Mouse (Mus musculus): Measurements from ENCODE around the gene Coq8b. TPM values are rescaled to one million over a fixed set of nuclear protein-coding genes. Genes with fewer than 3 reads are reported as not detected.
"Not testable (repeated sequence)": the region's sequence is repeated elsewhere in the genome, so short reads cannot be mapped to it uniquely, and the experiment has no call there.

Gene Coq8b
- polyA plus RNA-seq, 1 experiment from 2014 or later, result 21.4 TPM

DNA sequence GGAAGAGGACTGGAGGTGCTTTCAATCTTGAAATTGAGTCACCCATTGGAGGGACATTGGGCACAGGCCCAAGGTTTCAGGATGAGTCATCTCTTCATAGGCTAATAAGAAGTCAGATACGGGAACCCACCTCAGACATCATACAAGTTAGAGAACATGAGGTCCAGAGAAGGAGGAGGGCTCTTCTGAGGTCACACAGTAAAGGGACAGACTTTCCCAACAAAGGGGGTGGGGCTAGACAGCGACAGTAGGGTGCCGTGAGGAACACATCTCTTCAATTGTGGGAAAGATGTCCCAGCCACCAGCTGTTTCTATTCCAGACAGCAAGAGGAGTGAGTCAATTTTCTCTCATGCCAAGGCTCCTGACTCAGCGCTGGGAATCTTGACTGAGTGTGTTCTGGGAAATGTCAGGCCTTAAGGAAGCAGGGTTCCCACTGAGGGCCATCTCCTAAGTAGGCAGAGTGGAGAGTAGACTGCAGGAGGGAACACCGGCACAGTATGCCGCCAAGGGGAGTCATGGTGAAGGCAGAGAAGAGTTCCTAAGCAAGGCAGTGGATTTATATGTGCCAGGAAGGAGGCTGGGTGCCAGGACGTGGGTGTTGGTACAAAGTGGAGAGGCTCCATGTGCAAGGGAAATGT is 1.0 kb upstream of the Coq8b start:
- no peaks in the 10 kb centered on the region for H3K36me3 ChIP-seq
- ATAC-seq, result no peak
- H3K4me2 ChIP-seq (replicated peaks), result peak overlapping the region; percentile 79
- WGBS, result 54% methylated on average over 7 of the region's 7 CpGs
- H3K27me3 ChIP-seq (replicated peaks), result no peaks in the 10 kb centered on the region
- no peak overlapping the region for H3K9ac ChIP-seq
- H3K4me3 ChIP-seq (replicated peaks), result no peak overlapping the region
- peaks cover 28% of the 10 kb centered on the region for H3K4me1 ChIP-seq (replicated peaks)
- H3K9me3 ChIP-seq, result no peaks in the 10 kb centered on the region
- H3K27ac ChIP-seq, result peak overlapping the region; percentile 56

DNA sequence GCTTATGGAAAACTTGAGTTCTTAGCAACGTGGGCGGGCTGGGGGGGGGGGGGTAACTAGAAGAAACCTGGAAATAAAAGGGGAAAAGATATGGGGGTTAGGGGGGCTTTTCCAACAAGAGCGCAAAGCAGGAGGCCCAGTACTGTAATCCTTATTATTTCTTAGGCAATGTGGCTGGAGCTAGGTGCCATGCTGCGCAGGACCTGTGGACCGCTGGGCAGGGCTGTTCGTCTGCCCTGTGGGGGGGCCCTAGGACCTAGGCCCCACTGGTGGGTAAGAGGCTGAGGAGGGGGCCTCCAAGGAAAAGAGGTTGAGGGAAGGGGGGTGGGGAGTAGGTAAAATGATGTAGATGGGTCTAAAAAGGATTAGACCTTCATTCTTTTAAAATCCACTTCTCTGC is 477 bp downstream of the Coq8b start:
- Histone ChIP-seq H3K9me3 (no peaks in the 10 kb centered on the region), H3K4me3 (replicated peaks) (peak overlapping the region; percentile 66), H3K36me3 (0 out of 2 replicates have a peak, but pooled peaks cover 2% of the 10 kb centered on the region), H3K4me2 (replicated peaks) (peak overlapping the region; percentile 79), H3K4me1 (replicated peaks) (peaks cover 21% of the 10 kb centered on the region), H3K27me3 (replicated peaks) (no peaks in the 10 kb centered on the region), H3K9ac (peak overlapping the region; percentile 59), H3K27ac (peak overlapping the region; percentile 40; the same call in 1 of the 2 replicates)
- 5% methylated on average over 5 of the region's 6 CpGs for WGBS
- peak; percentile 28; the same call in 1 of the 2 replicates for ATAC-seq

DNA sequence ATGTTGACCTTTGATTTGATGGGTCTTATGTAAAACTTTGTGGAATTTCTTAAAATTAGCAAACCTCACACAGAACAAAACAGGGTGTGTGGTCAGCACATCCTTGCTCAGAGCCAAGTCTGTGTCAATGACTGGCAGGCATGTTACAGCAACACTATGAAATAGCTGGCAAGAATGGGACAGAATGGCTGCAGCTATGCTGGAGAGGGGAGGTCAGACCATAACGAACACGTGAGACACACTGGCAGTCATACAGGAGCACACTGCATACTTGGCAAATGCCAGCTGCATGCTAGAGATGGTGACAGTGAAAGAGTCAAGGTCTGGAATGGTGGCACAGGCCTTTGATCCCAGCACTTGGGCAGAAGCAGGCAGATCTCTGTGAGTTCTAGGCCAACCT is 2.9 kb downstream of the Coq8b start:
- no peak overlapping the region for H3K4me2 ChIP-seq (replicated peaks)
- H3K36me3 ChIP-seq, result 0 out of 2 replicates have a peak, but pooled peaks cover 2% of the 10 kb centered on the region
- WGBS, result 89% methylated on average over 2 of the region's 2 CpGs
- peaks cover 16% of the 10 kb centered on the region for H3K4me1 ChIP-seq (replicated peaks)
- H3K4me3 ChIP-seq (replicated peaks), result no peak overlapping the region
- H3K9me3 ChIP-seq, result no peaks in the 10 kb centered on the region
- no peak for ATAC-seq
- H3K27me3 ChIP-seq (replicated peaks), result no peaks in the 10 kb centered on the region
- no peak overlapping the region for H3K9ac ChIP-seq
- no peak overlapping the region for H3K27ac ChIP-seq

DNA sequence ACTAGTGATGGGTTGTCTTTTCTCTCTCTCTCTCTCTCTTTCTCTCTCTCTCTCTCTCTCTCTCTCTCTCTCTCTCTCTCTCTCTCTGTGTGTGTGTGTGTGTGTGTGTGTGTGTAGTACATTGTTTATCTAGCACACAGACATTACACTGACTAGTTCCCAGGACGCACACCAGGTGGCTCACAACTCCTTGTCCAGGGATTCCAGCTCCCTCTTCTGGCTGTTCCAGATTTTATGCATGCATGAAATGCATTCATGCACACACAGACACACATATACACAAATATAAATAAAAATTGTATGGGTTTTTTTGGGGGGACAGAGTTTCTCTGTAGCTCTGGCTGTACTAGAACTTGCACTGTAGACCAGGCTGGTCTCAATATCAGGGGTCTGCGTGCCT is 4.7 kb downstream of the Coq8b start:
- H3K4me2 ChIP-seq (replicated peaks), result no peak overlapping the region
- no peak overlapping the region for H3K27ac ChIP-seq
- H3K36me3 ChIP-seq, result 0 out of 2 replicates have a peak, but pooled peaks cover 2% of the 10 kb centered on the region
- no peaks in the 10 kb centered on the region for H3K27me3 ChIP-seq (replicated peaks)
- no peak overlapping the region for H3K4me3 ChIP-seq (replicated peaks)
- no peaks in the 10 kb centered on the region for H3K9me3 ChIP-seq
- no peak for ATAC-seq
- H3K9ac ChIP-seq, result no peak overlapping the region
- WGBS, result 85% methylated on average over 2 of the region's 2 CpGs
- peaks cover 10% of the 10 kb centered on the region for H3K4me1 ChIP-seq (replicated peaks)

DNA sequence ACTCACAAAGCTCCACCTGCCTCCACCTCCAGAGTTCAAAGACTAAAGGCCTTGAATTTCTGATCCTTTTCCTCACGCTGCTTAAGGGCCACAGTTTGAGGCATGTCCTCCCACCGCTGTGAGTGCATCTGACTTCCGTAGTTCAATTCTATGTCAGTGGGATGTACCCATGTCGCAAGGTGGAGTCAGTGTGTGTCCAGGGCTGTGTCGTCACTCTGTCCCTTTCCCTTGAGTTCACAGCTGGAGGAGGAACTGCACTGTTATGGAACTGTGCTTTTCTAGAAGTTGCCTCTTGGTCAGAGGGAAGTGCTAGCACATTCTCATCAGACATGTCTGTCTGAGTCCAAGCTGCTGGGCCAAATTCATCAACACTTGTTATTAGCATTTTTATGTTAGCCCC is 5.7 kb downstream of the Coq8b start:
- 86% methylated on average over 5 of the region's 5 CpGs for WGBS
- H3K27me3 ChIP-seq (replicated peaks), result no peaks in the 10 kb centered on the region
- no peak overlapping the region for H3K27ac ChIP-seq
- H3K4me2 ChIP-seq (replicated peaks), result no peak overlapping the region
- peaks cover 6% of the 10 kb centered on the region for H3K4me1 ChIP-seq (replicated peaks)
- H3K4me3 ChIP-seq (replicated peaks), result no peak overlapping the region
- no peaks in the 10 kb centered on the region for H3K9me3 ChIP-seq
- no peak overlapping the region for H3K9ac ChIP-seq
- no peak for ATAC-seq
- 0 out of 2 replicates have a peak, but pooled peaks cover 7% of the 10 kb centered on the region for H3K36me3 ChIP-seq

DNA sequence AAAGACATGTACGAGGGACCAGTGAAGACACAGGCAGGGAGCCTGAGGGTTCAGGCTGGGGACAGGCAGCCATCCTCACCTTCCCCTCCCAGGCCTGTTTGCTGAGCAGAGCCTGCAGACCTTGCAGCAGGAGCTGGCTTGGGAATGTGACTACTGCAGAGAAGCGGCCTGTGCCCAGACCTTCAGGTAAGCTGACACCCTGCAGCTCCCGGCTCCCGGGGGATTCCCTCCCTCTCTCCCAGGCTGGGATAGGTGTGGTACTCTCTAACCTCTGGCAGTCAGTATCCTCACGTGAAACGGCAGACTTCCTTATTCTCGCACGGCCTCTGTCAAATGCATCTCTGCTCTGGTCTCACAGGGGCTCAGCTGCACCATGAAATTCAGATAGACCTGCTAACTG is 10.4 kb downstream of the Coq8b start:
- H3K4me1 ChIP-seq (replicated peaks), result no peaks in the 10 kb centered on the region
- H3K9me3 ChIP-seq, result no peaks in the 10 kb centered on the region
- H3K27ac ChIP-seq, result no peak overlapping the region
- no peak overlapping the region for H3K9ac ChIP-seq
- no peak overlapping the region for H3K4me3 ChIP-seq (replicated peaks)
- no peak for ATAC-seq
- H3K36me3 ChIP-seq, result peaks cover 8% of the 10 kb centered on the region; the same call in 1 of the 2 replicates
- WGBS, result 55% methylated on average over 8 of the region's 8 CpGs
- no peak overlapping the region for H3K4me2 ChIP-seq (replicated peaks)
- H3K27me3 ChIP-seq (replicated peaks), result no peaks in the 10 kb centered on the region

DNA sequence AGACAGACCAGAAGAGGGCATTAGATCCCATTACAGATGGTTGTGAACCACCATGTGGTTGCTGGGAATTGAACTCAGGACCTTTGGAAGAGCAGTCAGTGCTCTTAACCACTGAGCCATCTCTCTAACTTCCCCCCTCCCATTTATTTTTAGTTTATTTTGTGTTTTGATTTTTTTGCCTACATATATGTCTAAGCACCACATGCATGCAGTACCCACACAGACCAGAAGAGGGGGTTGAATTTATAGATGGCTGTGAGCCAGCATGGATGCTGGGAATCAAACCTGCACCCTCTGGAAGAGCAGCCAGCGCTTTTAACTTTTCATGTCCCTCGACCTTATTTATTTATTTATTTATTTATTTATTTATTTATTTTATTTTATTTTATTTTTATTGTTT is 11.3 kb downstream of the Coq8b start:
- not testable (repeated sequence) for H3K36me3 ChIP-seq; H3K27ac ChIP-seq; H3K9me3 ChIP-seq; H3K4me3 ChIP-seq (replicated peaks); H3K4me1 ChIP-seq (replicated peaks); ATAC-seq; H3K27me3 ChIP-seq (replicated peaks); H3K4me2 ChIP-seq (replicated peaks); H3K9ac ChIP-seq
- 88% methylated on average over 2 of the region's 2 CpGs for WGBS

DNA sequence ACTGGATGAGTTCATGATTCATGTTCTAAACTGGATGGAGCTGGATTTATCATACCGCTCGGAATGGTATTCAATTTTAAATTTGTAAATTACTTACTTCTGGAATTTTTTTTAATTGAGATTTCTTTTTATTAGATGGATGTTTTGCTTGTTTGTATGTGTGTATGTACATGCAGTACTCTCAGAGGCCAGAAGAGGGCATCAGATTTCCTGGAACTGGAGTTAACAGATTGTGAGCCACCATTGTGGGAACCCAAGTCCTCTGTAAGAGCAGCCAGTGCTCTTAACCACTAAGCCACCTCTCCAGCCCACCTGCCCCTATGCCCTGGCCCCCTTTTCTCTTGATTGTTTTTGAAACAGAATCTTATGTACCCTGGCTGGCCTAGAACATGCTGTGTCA is 16.3 kb downstream of the Coq8b start:
- H3K9ac ChIP-seq, result no peak overlapping the region
- H3K4me2 ChIP-seq (replicated peaks), result no peak overlapping the region
- H3K4me3 ChIP-seq (replicated peaks), result no peak overlapping the region
- H3K27me3 ChIP-seq (replicated peaks), result no peaks in the 10 kb centered on the region
- 91% methylated on average over 2 of the region's 2 CpGs for WGBS
- ATAC-seq, result no peak
- no peaks in the 10 kb centered on the region for H3K9me3 ChIP-seq
- H3K4me1 ChIP-seq (replicated peaks), result no peaks in the 10 kb centered on the region
- H3K27ac ChIP-seq, result no peak overlapping the region
- peaks cover 7% of the 10 kb centered on the region; the same call in 1 of the 2 replicates for H3K36me3 ChIP-seq

DNA sequence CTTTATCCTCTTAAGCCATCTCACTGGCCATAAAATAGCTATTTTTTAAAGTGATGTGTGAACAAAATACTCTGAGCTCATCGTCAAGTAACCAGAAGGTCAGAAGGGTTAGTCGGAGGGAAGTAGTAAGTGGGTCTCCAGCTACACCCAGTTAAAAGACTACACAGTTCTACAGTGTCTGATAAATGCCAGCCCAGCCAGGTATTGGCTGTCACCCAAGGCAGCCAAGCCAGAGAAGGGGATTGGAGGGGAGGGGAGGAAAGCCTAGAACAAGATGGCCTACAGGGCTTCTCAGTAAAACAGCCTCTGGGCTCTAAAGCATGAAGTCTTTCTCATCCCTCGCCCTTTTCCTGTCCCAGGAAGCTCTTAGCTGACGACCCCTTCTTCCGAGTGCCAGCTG is 17.1 kb downstream of the Coq8b start:
- Histone ChIP-seq H3K27ac (no peak overlapping the region), H3K27me3 (replicated peaks) (no peaks in the 10 kb centered on the region), H3K4me1 (replicated peaks) (no peaks in the 10 kb centered on the region), H3K9me3 (no peaks in the 10 kb centered on the region), H3K36me3 (0 out of 2 replicates have a peak, but pooled peaks cover 5% of the 10 kb centered on the region), H3K9ac (no peak overlapping the region), H3K4me3 (replicated peaks) (no peak overlapping the region), H3K4me2 (replicated peaks) (no peak overlapping the region)
- ATAC-seq, result no peak
- WGBS, result 80% methylated on average over 5 of the region's 5 CpGs

DNA sequence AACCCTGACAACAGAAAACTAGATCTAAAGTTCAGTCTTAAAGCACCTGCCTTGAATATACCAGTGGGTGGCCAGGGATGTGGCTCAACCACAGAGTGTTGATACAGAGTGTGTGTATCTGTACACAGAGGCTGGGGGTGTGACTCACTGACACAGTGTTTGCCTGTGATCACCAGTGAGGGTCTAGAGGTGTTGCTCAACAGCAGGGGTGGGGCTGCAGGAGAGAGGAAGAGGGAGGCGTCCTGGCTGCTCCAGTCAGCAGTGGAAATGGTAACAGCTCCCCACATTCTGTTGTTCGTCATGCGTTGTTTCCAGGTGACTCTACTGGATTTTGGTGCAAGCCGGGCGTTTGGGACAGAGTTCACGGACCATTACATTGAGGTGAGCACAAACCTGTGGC is 19.1 kb downstream of the Coq8b start:
- Histone ChIP-seq H3K4me2 (replicated peaks) (no peak overlapping the region), H3K9me3 (no peaks in the 10 kb centered on the region), H3K4me3 (replicated peaks) (no peak overlapping the region), H3K27me3 (replicated peaks) (no peaks in the 10 kb centered on the region), H3K9ac (no peak overlapping the region), H3K4me1 (replicated peaks) (peaks cover 12% of the 10 kb centered on the region), H3K27ac (no peak overlapping the region), H3K36me3 (0 out of 2 replicates have a peak, but pooled peaks cover 5% of the 10 kb centered on the region)
- 71% methylated on average over 6 of the region's 6 CpGs for WGBS
- peak; percentile 72 for ATAC-seq

DNA sequence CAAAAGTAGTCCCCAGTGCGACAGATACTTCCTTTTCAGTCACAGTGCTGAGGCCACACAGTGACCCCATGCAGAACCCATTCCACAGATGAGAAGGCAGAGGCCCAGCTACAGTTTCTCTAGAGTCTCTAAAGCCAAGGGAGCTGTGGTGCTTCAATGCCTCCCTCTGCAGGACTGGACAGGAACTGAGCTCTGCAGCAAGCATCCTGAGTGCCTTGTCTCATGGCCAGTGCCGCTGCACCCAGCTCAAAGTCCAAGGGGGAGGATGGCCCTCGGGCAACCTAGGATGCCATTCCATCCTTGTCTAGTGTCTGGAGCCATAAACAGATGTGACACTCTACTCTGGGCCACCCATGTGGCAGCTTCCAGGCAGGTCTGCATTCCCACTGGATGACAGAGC is 22.9 kb downstream of the Coq8b start:
- no peak overlapping the region for H3K27ac ChIP-seq
- ATAC-seq, result no peak
- H3K27me3 ChIP-seq (replicated peaks), result no peaks in the 10 kb centered on the region

DNA sequence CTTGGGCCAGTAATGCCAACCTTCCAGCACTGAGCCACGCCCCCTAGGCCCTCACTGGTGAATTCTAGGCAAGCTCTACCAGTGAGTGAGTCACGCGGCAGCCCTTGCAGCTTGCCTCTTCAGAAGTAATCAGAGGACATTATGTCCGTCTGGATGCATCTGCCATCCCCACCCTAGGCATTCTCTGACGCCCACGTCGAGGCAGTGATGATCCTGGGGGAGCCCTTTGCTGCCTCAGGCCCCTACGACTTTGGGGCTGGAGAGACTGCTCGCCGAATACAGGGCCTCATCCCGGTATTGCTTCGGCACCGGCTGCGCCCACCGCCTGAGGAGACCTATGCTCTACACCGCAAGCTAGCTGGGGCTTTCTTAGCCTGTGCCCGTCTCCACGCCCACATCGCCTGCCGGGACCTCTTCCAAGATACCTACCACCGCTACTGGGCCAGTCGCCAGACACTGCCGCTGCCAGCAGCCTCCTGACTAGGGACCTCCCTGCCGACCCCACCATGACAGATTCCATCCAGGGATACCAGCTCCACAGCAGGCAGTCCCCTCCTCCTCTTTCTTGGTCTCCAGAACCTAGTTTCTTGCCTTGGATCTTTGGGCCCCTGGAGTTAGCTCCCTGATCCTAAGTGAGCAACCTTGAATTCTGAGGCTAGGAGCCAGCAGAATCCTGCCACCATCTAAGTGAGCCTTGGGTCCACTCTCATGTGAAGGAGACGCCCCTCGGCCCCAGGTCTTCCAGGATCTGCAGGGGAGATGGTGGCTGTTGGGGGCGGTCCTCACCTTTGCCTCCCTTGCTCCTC is 24.4 kb downstream of the Coq8b start:
- peak overlapping the region; percentile 79 for H3K4me3 ChIP-seq (replicated peaks)
- no peak for ATAC-seq
- 37% methylated on average over 27 of the region's 27 CpGs for WGBS
- no peaks in the 10 kb centered on the region for H3K9me3 ChIP-seq
- no peak overlapping the region for H3K9ac ChIP-seq
- H3K4me2 ChIP-seq (replicated peaks), result peak overlapping the region; percentile 91
- peaks cover 33% of the 10 kb centered on the region for H3K4me1 ChIP-seq (replicated peaks)
- H3K27me3 ChIP-seq (replicated peaks), result no peaks in the 10 kb centered on the region
- H3K27ac ChIP-seq, result peak overlapping the region; percentile 71
- H3K36me3 ChIP-seq, result no peaks in the 10 kb centered on the region; the same call in 1 of the 2 replicates

More for the DNA sequence above, 22.9 kb downstream of the Coq8b start:
- Histone ChIP-seq H3K9ac (no peak overlapping the region), H3K36me3 (no peaks in the 10 kb centered on the region), H3K4me2 (replicated peaks) (no peak overlapping the region), H3K9me3 (no peaks in the 10 kb centered on the region), H3K4me1 (replicated peaks) (peaks cover 33% of the 10 kb centered on the region), H3K4me3 (replicated peaks) (no peak overlapping the region)
- WGBS, result 49% methylated on average over 3 of the region's 3 CpGs
